Mouse (Mus musculus): ENCODE measurements around the gene Sec22c.

Gene Sec22c

GRCm38 (mm10) chr9:121690734-121691133 is 14.6 kb downstream of the Sec22c start:
- DNase-seq, result no peak

- DNase-seq, result peak; percentile 58 to 69
Measured at GRCm38 (mm10) chr9:121690200-121690651, 15.1 kb downstream of the Sec22c start.

GRCm38 (mm10) chr9:121684702-121685101 is 20.6 kb downstream of the Sec22c start:
- DNase-seq, result no peak

GRCm38 (mm10) chr9:121682037-121682680 is 23.1 kb downstream of the Sec22c start:
- no peak for DNase-seq

- no peak for DNase-seq
Measured at GRCm38 (mm10) chr9:121681191-121681590, 24.1 kb downstream of the Sec22c start.

- DNase-seq, result peak; percentile 78 to 80
Measured at GRCm38 (mm10) chr9:121679549-121679948, 25.7 kb downstream of the Sec22c start.

- no peak for DNase-seq
Measured at GRCm38 (mm10) chr9:121677476-121677875, 27.8 kb downstream of the Sec22c start.

GRCm38 (mm10) chr9:121677069-121677468 is 28.2 kb downstream of the Sec22c start:
- DNase-seq, result no peak

- no peak for DNase-seq
Measured at GRCm38 (mm10) chr9:121675556-121675955, 29.7 kb downstream of the Sec22c start.

- DNase-seq, result no peak
Measured at GRCm38 (mm10) chr9:121675011-121675410, 30.3 kb downstream of the Sec22c start.

GRCm38 (mm10) chr9:121673716-121674115 is 31.6 kb downstream of the Sec22c start:
- DNase-seq, result no peak

- DNase-seq, result peak in 1 of 2 experiments; percentile 46
Measured at GRCm38 (mm10) chr9:121672311-121672710, 33.0 kb downstream of the Sec22c start.

GRCm38 (mm10) chr9:121671300-121671699 is 34.0 kb downstream of the Sec22c start:
- DNase-seq, result peak; percentile 68 to 80

- DNase-seq, result peak; percentile 77 to 83
Measured at GRCm38 (mm10) chr9:121669348-121669791, 35.9 kb downstream of the Sec22c start.

- peak in 1 of 2 experiments; percentile 30 for DNase-seq
Measured at GRCm38 (mm10) chr9:121667822-121668221, 37.5 kb downstream of the Sec22c start.

GRCm38 (mm10) chr9:121666957-121667630 is 38.2 kb downstream of the Sec22c start:
- DNase-seq, result peak; percentile 80 to 89

GRCm38 (mm10) chr9:121664104-121664503 is 41.2 kb downstream of the Sec22c start:
- no peak for DNase-seq

- DNase-seq, result no peak
Measured at GRCm38 (mm10) chr9:121663467-121663866, 41.8 kb downstream of the Sec22c start.

- DNase-seq, result peak; percentile 40 to 60
Measured at GRCm38 (mm10) chr9:121659791-121660190, 45.5 kb downstream of the Sec22c start.

GRCm38 (mm10) chr9:121658248-121658647 is 47.0 kb downstream of the Sec22c start:
- no peak for DNase-seq

- no peak for DNase-seq
Measured at GRCm38 (mm10) chr9:121657143-121657542, 48.1 kb downstream of the Sec22c start.

GRCm38 (mm10) chr9:121656322-121656721 is 49.0 kb downstream of the Sec22c start:
- no peak for DNase-seq

GRCm38 (mm10) chr9:121653668-121654067 is 51.6 kb downstream of the Sec22c start:
- no peak for DNase-seq

- no peak for DNase-seq
Measured at GRCm38 (mm10) chr9:121647026-121647425, 58.3 kb downstream of the Sec22c start.
